Mouse (Mus musculus): ENCODE results near the gene Bach2.

DNA sequence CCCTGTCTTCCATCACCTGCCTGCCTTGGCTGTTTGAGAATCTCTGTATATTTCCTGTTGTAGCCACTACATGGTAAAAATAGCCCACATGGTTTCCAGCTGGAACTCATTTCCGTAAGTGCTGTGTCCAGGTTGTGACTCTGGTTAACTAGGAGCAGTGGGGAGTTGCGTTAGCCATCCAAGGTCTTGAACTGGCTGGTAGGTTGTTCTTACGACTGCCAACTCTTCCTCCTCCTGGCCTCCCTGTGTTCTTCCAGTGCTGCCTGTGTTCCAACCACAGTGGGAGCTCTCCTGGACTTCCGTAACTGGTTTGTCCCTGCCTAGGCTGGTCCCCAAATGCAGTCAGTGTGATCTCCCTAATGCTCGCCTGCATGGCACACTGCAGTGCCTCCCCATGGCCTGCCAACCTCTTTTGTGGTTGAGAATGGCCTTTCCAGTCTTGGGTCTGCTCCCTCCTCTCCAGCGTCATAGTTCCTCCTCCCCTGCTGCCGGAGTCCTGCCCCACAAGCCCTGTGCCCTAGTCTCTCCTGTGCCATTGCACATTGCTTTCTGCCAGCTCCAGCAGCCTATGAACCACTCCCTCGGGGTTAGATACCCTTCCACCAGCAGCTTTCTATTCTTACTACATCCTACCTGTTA lies 298.4 kb downstream of the Bach2 start:
- TF ChIP-seq EP300 (IDR thresholded peaks at IDR 0.05; ENCODE audit: low read depth) = no peak
- 0 out of 2 replicates have a peak, but pooled peaks have one; percentile 6 for TF ChIP-seq CTCF (IDR thresholded peaks at IDR 0.05; ENCODE audit: low read depth)
